Mouse (Mus musculus): ENCODE measurements at regions not wholly inside any gene's neighbourhood (a gene's known extent, or its start where the extent isn't known, plus 50 kb on each side); places are given as distances from the start of the nearest gene placed in this dataset.
A peak's percentile ranks its signal among the peaks of the same experiment; 100 is the strongest.

DNA sequence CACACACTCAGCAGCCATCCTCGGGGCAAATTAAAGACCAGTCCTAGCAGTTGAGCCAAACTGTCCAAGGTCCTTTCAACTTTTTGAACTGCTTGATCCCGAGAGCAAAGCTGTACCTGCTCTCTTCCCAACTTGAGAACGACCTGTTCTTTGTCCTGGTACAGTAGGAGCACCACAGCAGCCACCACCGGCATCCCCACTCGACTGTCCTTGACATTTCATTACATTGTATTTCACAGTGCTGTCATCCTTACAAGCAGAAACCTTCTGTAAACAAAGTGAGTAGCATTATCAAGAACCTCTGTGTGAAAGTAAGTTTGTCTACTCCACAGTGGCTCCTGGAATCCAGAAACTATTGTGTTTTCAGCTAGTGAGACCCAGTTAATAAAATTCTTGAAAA is 240.2 kb upstream of the Zfp462 start:
- DNase-seq (ENCODE audit: low read depth, low spot score) = no peak

- no peak for DNase-seq (ENCODE audit: low read depth, low spot score)
Measured at GRCm38 (mm10) chr4:54709751-54710150, 235.1 kb upstream of the Zfp462 start.

DNA sequence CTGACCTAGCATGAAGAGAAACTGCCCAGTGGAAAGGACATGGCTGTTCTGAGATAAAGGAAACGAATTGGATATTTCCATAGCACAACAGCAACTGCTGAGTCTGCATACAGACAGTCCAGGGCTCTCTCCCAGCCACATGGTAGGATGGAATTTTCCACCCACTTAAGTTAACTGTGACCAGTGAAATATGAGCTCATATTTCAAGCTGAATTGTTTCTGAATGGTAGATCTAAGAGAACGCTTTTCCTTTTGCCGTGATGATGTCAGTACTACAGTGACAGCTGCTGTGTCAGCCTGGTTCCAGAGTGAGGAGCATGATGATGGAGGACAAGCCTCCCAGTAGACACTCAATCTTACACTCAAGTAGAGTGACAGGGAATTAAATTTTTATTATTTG is 231.9 kb upstream of the Zfp462 start:
- DNase-seq (ENCODE audit: low read depth, low spot score) = peak; percentile 13

- peak; percentile 1 for DNase-seq (ENCODE audit: low read depth, low spot score)
Measured at GRCm38 (mm10) chr4:54714612-54715342, 230.1 kb upstream of the Zfp462 start.

DNA sequence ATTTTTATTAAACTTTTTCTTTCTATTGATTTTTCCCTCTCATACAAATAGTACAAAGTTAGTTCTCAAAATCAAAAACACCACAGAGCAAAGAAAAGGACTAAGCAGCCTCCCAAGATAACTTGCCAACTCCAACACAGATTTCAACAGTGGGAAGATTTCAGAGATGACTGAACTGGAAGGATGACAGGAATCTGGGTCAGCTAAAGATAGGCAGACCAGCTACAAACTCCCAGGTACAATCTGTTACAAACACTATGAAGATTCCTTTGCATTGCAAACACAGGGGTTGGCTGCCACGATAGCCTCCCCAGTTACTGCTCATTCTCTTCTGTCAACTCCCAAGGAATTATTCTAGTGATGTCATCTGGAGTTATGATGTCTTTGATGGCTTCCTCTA is 226.8 kb upstream of the Zfp462 start:
- DNase-seq (ENCODE audit: low read depth, low spot score) = peak; percentile 77

DNA sequence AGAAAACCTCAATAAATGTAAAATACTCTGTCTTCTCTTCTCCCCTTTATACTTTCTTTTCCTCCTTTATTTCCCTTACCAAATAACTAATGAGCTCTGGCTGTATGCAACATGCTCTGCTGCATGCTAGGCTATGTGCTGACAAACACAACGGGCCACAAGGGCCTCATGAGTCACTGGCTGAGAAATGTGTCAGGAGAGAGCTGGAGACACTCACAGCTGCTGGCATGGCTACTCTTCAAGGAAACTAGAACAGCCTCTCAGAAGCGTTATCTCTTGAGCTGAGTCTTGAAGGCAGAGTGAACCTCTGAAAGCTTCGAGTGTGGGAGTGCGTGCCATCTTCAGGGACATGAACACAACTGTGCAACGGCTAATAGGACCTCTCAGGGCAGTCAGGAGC is 205.8 kb upstream of the Zfp462 start:
- DNase-seq (ENCODE audit: low read depth, low spot score) = peak; percentile 56

GRCm38 (mm10) chr4:54751458-54751857 is 193.4 kb upstream of the Zfp462 start:
- peak; percentile 57 for DNase-seq (ENCODE audit: low read depth, low spot score)

DNA sequence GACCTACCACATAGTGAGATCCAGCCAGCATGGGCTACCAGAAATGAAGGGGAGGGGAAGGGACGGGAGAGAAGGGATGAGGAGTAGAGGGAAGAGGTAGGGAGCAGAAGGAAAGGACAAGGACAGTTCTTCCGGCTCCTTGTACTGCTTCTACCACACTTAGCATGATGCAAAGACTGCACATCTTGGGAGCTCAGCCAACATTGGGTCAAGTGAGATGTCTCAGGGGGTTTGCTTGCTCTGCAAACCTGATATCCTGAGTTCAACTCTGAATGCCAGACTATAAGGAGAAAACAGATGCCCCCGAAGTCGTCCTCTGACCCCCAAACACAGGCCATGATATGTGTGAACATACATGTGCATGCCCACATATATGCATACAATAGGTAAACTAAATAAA is 188.4 kb upstream of the Zfp462 start:
- no peak for DNase-seq (ENCODE audit: low read depth, low spot score)

DNA sequence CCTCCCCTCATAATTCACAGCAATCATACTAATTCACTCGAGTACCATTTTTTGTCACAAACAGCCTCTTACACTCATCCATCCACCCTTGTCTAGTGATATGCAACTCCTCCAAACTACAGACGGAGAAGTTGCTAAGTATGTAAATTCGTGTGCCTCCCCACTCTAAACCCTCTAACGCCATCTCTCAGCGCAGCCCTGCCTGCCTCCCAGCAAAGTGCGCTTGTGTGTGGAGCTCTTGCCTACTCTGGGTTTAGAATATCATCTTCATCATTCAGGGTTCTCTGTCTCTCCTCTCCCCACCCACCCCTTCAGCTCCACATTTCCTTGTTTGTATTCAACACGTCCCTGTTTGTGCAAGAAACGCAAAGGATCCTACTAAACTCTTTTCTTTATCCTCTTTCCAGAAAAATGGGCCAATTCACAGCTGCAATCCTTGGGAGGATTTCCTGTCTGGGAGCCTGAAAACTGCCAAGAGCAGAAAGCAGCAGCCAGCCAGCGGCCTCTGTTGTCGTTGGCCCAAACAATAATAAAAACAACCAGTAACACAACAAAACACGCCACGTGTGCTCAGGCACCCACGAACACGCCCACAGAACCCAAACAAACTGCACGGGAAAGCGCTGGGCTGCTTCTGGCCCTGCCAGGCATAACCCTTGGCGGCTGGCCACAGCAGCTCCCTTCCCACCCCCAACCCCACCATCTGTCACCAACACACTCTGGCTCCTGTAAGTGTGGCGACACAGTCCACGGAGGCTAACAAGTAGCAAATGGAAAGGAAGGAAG is 186.9 kb upstream of the Zfp462 start:
- DNase-seq (ENCODE audit: low read depth, low spot score) = peak; percentile 93

DNA sequence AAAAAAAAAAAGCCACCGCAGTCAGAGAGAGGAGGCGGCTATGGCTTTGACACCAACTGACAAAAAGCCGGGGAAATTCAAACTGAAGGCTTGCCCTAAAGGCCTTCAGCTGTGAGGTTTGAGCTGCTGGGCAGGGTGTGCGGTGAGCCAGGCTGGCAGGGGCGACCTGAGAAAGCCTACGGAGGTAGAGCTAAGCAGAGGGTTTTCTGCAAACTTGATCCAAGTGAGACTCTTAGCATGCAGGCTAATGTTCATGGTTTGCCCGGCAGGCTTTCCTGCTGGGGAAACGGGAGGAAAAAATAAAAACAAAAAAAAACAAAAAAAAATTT is 186.4 kb upstream of the Zfp462 start:
- no peak for DNase-seq (ENCODE audit: low read depth, low spot score)

GRCm38 (mm10) chr4:54761257-54761656 is 183.6 kb upstream of the Zfp462 start:
- DNase-seq (ENCODE audit: low read depth, low spot score) = peak; percentile 28

GRCm38 (mm10) chr4:54765045-54765444 is 179.8 kb upstream of the Zfp462 start:
- DNase-seq (ENCODE audit: low read depth, low spot score) = peak; percentile 51

DNA sequence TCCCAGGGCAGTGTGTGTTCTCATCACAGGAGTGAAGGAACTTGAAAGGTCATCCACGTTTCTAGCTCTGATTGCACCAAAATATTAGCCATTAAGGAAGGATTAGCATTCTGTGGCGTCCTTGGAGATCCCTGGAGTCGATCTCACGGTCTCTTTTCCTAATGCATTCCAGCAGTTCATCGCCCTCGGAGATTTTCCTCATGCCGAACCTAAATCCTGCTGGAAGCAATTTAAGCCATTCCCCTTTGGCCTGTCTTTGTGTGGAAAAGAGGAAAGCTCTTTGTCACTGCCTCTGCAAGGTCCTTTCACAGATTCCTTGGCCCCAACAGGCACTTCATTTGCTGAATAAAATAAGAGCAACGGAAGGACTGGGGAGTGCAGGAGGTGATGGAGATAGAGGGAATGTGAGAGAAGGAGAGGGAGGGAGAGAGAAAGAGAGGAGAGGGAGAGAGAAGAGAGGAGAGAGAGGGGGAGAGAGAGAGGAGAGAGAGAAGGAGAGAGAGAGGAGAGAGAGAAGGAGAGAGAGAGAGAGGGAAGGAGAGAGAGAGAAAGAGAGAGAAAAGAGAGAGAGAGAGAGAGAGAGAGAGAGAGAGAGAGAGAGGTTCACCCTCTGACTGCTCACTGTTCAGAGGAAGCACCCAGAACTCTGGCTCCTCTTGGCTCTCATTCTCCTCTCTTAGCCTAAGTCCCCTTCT is 177.2 kb upstream of the Zfp462 start:
- DNase-seq (ENCODE audit: low read depth, low spot score) = no peak

- no peak for DNase-seq (ENCODE audit: low read depth, low spot score)
Measured at GRCm38 (mm10) chr4:54768836-54769235, 176.0 kb upstream of the Zfp462 start.

DNA sequence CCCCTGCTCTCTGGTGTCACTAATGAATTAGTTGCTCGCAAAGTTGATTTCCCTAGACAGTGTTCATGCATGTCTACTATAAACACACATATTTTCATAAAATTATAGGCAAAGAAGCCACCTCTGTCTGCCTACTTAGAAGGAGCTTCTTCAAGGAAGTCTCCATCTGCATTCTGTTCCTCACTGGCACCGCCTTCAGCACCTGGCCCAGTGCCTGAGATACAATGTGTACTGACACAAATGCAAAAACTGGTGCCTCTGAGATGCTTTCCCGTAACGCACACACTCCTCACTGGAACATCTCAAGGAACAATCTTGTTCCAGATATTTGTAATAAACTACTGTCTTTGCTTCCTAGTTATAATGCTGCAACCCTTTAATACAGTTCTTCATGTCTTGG is 170.8 kb upstream of the Zfp462 start:
- DNase-seq (ENCODE audit: low read depth, low spot score) = peak; percentile 78

DNA sequence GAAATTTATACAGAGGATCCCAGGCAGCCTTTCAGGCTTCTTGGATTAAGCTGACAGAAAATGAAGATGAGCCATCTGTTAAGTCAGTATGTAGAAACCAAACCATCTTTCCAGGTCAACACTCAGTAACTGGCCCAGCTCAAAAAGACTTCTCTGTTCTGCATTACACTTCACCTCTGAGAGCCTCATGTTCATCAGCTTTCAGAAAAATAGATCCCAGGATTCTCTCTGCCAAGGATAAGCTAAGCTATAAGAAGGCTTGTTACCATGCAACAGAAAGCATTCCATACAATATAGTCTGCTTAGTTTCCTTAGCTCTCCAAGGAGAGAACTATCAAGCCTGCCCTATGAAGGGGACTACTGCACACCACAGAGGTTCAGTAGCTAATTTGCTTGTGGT is 170.1 kb upstream of the Zfp462 start:
- no peak for DNase-seq (ENCODE audit: low read depth, low spot score)

- no peak for DNase-seq (ENCODE audit: low read depth, low spot score)
Measured at GRCm38 (mm10) chr4:54780511-54780910, 164.3 kb upstream of the Zfp462 start.

- no peak for DNase-seq (ENCODE audit: low read depth, low spot score)
Measured at GRCm38 (mm10) chr4:54791217-54791742, 153.6 kb upstream of the Zfp462 start.

DNA sequence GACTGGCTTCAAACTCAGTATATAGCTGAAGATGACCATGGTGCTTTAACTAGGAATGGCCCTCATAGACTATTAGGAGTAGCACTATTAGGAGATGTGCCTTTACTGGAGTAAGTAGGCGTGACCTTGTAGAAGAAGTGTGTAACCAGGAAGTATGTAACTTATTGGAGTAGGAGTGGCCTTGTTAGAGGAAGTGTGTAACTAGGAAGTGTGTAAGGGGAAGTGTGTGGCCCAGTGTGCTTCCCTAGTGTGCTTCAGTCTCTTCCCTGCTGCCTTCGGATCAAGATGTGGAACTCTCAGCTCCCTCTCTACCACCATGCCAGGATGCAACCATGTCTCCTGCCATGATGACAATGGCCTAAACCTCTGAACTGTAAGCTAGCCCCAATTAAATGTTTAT is 151.0 kb upstream of the Zfp462 start:
- DNase-seq (ENCODE audit: low read depth, low spot score) = no peak

GRCm38 (mm10) chr4:54795246-54795645 is 149.6 kb upstream of the Zfp462 start:
- no peak for DNase-seq (ENCODE audit: low read depth, low spot score)

DNA sequence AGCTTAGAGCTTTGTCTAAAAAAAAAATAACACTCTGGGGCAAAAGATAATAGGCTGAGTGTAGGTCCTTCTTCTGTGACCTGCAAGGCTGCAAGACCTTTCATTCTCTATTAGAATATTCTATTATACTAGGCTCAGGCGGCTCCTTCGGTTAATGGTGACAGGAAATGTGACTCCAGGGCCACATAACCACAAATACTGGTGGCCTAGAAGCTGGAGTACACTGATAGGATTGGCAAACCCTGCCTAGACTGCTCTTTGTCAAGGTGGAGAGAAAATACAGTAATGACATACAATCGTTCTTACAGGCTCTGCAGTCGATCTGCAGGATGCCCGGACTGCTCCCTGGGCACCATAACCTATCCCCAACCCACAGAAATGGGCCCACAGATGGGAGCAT is 146.3 kb upstream of the Zfp462 start:
- no peak for DNase-seq (ENCODE audit: low read depth, low spot score)

- no peak for DNase-seq (ENCODE audit: low read depth, low spot score)
Measured at GRCm38 (mm10) chr4:54811163-54811562, 133.7 kb upstream of the Zfp462 start.
